Mouse (Mus musculus) heart, postnatal 0 days (tissue): ENCODE data around the gene Ddn.

Experiments used
- CTCF ChIP-seq: IDR thresholded peaks from 2 replicates; pipeline ENCODE4 v1.5.1; 2016; ENCODE audit warnings: antibody characterized with exemption, control low read depth, low read depth
- EP300 ChIP-seq: IDR thresholded peaks from 2 replicates; pipeline ENCODE4 v1.6.1; 2016; ENCODE audit warnings: antibody characterized with exemption, low read depth

GRCm38 (mm10) chr15:98843595-98844223 is 34.4 kb upstream of the Ddn start:
- TF ChIP-seq CTCF (no peak), EP300 (no peak)
